Mouse (Mus musculus): ENCODE measurements at regions not wholly inside any gene's neighbourhood (a gene's known extent, or its start where the extent isn't known, plus 50 kb on each side); places are given as distances from the start of the nearest gene placed in this dataset.
"Not testable (repeated sequence)": the region's sequence is repeated elsewhere in the genome, so short reads cannot be mapped to it uniquely, and the experiment has no call there.

DNA sequence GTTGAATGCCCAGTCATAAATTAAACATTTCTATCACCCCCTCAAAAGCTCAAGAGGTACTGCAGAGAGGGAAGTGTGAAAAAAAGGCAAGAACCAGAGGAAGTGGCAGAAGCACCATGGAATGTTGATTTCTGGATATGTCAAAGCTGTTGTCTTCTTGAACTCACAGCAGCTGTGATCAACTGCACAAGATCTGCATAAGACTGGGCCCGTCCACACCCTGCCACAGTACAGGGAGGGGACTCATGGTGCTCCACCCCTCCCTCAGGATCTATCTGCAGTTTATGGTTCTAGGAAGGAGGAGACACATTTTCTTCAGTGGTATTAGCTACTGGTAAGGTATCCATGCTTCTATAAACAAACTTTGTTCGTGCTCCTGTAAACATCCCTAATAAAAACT lies 92.9 kb upstream of the Rack1 start:
- Histone ChIP-seq H3K79me2 (replicated peaks; ENCODE audit: control insufficient read depth, insufficient read depth, low read length) (no peaks in the 10 kb centered on the region), H3K4me1 (ENCODE audit: control insufficient read depth, insufficient read depth, low read length) (no peaks in the 10 kb centered on the region), H3K27me3 (ENCODE audit: control insufficient read depth, insufficient read depth, low read length) (no peaks in the 10 kb centered on the region), H3K9ac (ENCODE audit: low read depth, low read length) (no peak overlapping the region), H3K4me3 (no peak overlapping the region), H3K36me3 (ENCODE audit: control insufficient read depth, insufficient read depth, low read length) (no peaks in the 10 kb centered on the region), H3K27ac (no peak overlapping the region)
- WGBS = 67% methylated on average over 2 of the region's 2 CpGs
- TF ChIP-seq POLR2A (IDR thresholded peaks at IDR 0.05; ENCODE audit: insufficient read depth, low read depth, low read length) (no peak), CTCF (IDR thresholded peaks at IDR 0.05) (no peak), EP300 (IDR thresholded peaks at IDR 0.05; ENCODE audit: insufficient read depth, low read depth, low read length) (no peak)
- intact Hi-C loops (cut with DNase I) = no loop called here
- no peak for DNase-seq

DNA sequence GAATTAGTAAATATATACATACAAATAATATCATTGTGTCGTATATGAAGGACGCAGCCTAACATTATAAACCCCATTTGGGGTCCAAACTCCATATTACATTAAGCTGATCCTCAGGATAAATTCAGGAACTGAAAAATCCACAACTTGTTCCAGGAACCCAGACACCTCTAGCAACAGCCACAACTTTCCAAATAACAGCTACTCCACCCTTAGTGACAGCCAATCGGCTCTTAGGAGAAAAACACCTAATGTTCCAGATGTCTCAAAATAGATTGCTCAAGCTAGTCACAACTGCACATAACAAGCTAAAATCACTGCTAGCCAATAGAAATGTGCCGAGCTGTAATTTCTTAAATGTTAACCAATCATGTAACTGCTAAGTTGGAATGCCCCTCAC lies 89.2 kb upstream of the Rack1 start:
- intact Hi-C loops (cut with DNase I) = no loop called here
- peak in 1 of 2 experiments; percentile 5 for DNase-seq
- TF ChIP-seq CTCF (IDR thresholded peaks at IDR 0.05) (no peak), EP300 (IDR thresholded peaks at IDR 0.05; ENCODE audit: insufficient read depth, low read depth, low read length) (no peak), POLR2A (IDR thresholded peaks at IDR 0.05; ENCODE audit: insufficient read depth, low read depth, low read length) (no peak)
- 78% methylated on average over 4 of the region's 4 CpGs for WGBS
- Histone ChIP-seq H3K9ac (ENCODE audit: low read depth, low read length) (no peak overlapping the region), H3K79me2 (replicated peaks; ENCODE audit: control insufficient read depth, insufficient read depth, low read length) (no peaks in the 10 kb centered on the region), H3K4me1 (ENCODE audit: control insufficient read depth, insufficient read depth, low read length) (no peaks in the 10 kb centered on the region), H3K27me3 (ENCODE audit: control insufficient read depth, insufficient read depth, low read length) (no peaks in the 10 kb centered on the region), H3K27ac (no peak overlapping the region), H3K4me3 (no peak overlapping the region), H3K36me3 (ENCODE audit: control insufficient read depth, insufficient read depth, low read length) (no peaks in the 10 kb centered on the region)

DNA sequence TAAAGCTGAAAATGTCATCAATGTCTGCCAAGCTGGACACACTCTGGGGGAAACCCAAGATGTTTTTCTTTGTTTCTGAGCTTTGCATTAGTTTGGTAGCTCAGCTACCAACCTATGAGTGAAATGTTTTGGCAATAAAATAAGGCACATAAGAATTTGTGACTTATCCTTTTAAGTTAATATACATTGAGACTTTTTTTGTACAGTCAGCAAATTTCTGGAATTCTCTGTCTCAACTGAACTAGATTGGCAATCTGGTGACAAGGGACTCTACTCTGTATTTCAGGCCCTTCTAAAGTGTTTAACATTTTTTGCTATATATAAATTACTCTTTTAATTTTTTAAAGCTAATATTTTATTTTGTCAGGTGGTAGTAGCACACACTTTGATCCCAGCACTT lies 76.1 kb upstream of the Rack1 start:
- Histone ChIP-seq H3K4me3 (no peak overlapping the region), H3K27ac (no peak overlapping the region), H3K4me1 (ENCODE audit: control insufficient read depth, insufficient read depth, low read length) (no peaks in the 10 kb centered on the region), H3K27me3 (ENCODE audit: control insufficient read depth, insufficient read depth, low read length) (no peaks in the 10 kb centered on the region), H3K36me3 (ENCODE audit: control insufficient read depth, insufficient read depth, low read length) (no peaks in the 10 kb centered on the region), H3K9ac (ENCODE audit: low read depth, low read length) (no peak overlapping the region), H3K79me2 (replicated peaks; ENCODE audit: control insufficient read depth, insufficient read depth, low read length) (no peaks in the 10 kb centered on the region)
- TF ChIP-seq EP300 (IDR thresholded peaks at IDR 0.05; ENCODE audit: insufficient read depth, low read depth, low read length) = no peak
- no peak for TF ChIP-seq POLR2A (IDR thresholded peaks at IDR 0.05; ENCODE audit: insufficient read depth, low read depth, low read length)
- TF ChIP-seq CTCF (IDR thresholded peaks at IDR 0.05) = no peak
- intact Hi-C loops (cut with DNase I) = no loop called here
- no peak for DNase-seq

DNA sequence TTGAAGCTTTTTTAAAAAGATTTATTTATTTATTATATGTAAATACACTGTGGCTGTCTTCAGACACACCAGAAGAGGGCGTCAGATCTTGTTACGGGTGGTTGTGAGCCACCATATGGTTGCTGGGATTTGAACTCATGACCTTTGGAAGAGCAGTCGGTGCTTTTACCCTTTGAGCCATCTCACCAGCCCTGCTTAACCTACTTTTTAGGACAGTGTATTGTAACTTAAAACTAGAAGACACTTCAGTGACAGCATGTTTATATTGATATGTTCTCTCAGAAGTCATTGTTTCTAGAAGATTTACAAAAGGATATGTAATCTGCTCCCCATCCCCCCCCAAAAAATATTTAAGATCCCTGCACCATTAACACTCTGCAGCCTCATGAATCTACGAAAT lies 69.3 kb upstream of the Rack1 start:
- H3K9ac ChIP-seq (ENCODE audit: low read depth, low read length); H3K36me3 ChIP-seq (ENCODE audit: control insufficient read depth, insufficient read depth, low read length); H3K4me1 ChIP-seq (ENCODE audit: control insufficient read depth, insufficient read depth, low read length); H3K27me3 ChIP-seq (ENCODE audit: control insufficient read depth, insufficient read depth, low read length); DNase-seq; H3K79me2 ChIP-seq (replicated peaks; ENCODE audit: control insufficient read depth, insufficient read depth, low read length); intact Hi-C loops (cut with DNase I); H3K27ac ChIP-seq; H3K4me3 ChIP-seq: not testable (repeated sequence)
- 71% methylated on average over 4 of the region's 4 CpGs for WGBS

DNA sequence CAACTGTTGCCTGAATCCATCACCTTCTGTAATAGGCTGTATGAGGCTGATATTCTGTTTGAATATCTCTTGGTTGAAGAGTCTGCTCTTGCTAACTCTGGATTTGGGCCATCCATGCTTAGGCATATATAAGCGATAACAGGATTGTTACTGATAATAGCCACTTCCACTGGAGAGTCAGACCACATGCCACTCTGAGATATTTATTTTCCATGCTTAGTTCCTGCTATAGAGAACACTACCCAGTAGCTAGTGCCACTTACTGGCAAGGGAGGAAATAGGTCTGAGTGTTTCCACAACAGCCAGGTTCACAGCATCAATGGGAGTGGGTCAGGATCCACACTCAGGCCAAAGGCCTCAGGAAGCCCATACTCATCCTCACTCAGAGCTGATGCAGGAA lies 53.6 kb upstream of the Rack1 start:
- 73% methylated on average over 1 of the region's 1 CpGs for WGBS
- intact Hi-C loops (cut with DNase I) = no loop called here
- no peaks in the 10 kb centered on the region for H3K36me3 ChIP-seq (ENCODE audit: control insufficient read depth, insufficient read depth, low read length)

DNA sequence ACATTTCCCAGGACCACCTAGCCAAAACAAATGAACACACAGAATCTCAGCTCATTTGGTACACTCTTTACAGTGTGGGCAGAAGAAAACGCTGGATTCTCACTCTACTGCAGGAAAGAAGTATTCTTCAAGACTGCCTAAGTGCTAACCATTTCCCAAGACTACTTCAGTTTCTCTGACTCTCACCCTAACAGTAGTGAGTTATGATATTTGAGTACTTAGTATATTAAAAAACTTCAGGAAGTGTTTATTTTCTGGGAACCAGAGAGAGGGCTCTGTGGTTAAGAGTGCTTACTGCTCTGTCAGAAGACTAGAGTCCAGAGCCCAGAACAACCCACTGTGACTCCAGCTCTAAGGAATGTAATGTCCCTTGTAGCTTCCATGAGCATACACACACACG lies 52.1 kb upstream of the Rack1 start:
- Histone ChIP-seq H3K4me3 (no peak overlapping the region), H3K9ac (ENCODE audit: low read depth, low read length) (no peak overlapping the region), H3K4me1 (ENCODE audit: control insufficient read depth, insufficient read depth, low read length) (no peaks in the 10 kb centered on the region), H3K27ac (no peak overlapping the region), H3K79me2 (replicated peaks; ENCODE audit: control insufficient read depth, insufficient read depth, low read length) (no peaks in the 10 kb centered on the region), H3K27me3 (ENCODE audit: control insufficient read depth, insufficient read depth, low read length) (no peaks in the 10 kb centered on the region), H3K36me3 (ENCODE audit: control insufficient read depth, insufficient read depth, low read length) (no peaks in the 10 kb centered on the region)
- no peak for DNase-seq
- intact Hi-C loops (cut with DNase I) = no loop called here
- WGBS = 56% methylated on average over 2 of the region's 2 CpGs
- TF ChIP-seq EP300 (IDR thresholded peaks at IDR 0.05; ENCODE audit: insufficient read depth, low read depth, low read length) (no peak), CTCF (IDR thresholded peaks at IDR 0.05) (no peak), POLR2A (IDR thresholded peaks at IDR 0.05; ENCODE audit: insufficient read depth, low read depth, low read length) (no peak)

More for the DNA sequence above, 53.6 kb upstream of the Rack1 start:
- Histone ChIP-seq H3K27ac (no peak overlapping the region), H3K27me3 (ENCODE audit: control insufficient read depth, insufficient read depth, low read length) (no peaks in the 10 kb centered on the region), H3K4me1 (ENCODE audit: control insufficient read depth, insufficient read depth, low read length) (no peaks in the 10 kb centered on the region), H3K9ac (ENCODE audit: low read depth, low read length) (no peak overlapping the region), H3K79me2 (replicated peaks; ENCODE audit: control insufficient read depth, insufficient read depth, low read length) (no peaks in the 10 kb centered on the region), H3K4me3 (no peak overlapping the region)
- DNase-seq = no peak
- TF ChIP-seq EP300 (IDR thresholded peaks at IDR 0.05; ENCODE audit: insufficient read depth, low read depth, low read length) = no peak
- TF ChIP-seq CTCF (IDR thresholded peaks at IDR 0.05) = no peak

Data from heart, adult 2 months (tissue).